Mouse (Mus musculus) liver, embryonic 14.5 days (tissue): Measurements from ENCODE around the gene Glra1. TPM values are rescaled to one million over a fixed set of nuclear protein-coding genes. Genes with fewer than 3 reads are reported as not detected.
"Not testable (repeated sequence)": the region's sequence is repeated elsewhere in the genome, so short reads cannot be mapped to it uniquely, and the experiment has no call there.

Experiments
- ATAC-seq: fragments of 200-750 bp; cut with Nextera tagmentation; 2 replicates; pipeline ENCODE4 v1.8.0; 2017; ENCODE audit warnings: moderate number of reproducible peaks, mild to moderate bottlenecking, moderate library complexity; ENCODE audit not compliant: insufficient read depth
- DNase-seq, 3 experiments: peaks; one replicate each; pipeline ENCODE4 v3.0.0-alpha.2; 2012 to 2013; ENCODE audit warnings: low read depth in 3 of 3, low spot score in 3 of 3
- H3K27ac ChIP-seq: fragments of 300-500 bp; sonication (generic); 2 replicates; pipeline ENCODE4 v1.5.1; 2014; ENCODE audit warnings: moderate library complexity, mild to moderate bottlenecking, control low read depth, inconsistent platforms
- H3K27me3 ChIP-seq: fragments of 300-500 bp; sonication (generic); 2 replicates; pipeline ENCODE4 v1.6.1; 2014; ENCODE audit warnings: mild to moderate bottlenecking, low read length, moderate library complexity; ENCODE audit not compliant: control insufficient read depth, insufficient read depth
- H3K36me3 ChIP-seq: fragments of 300-500 bp; sonication (generic); replicated peaks from 2 replicates; pipeline ENCODE4 v1.6.1; 2014; ENCODE audit warnings: low read depth; ENCODE audit not compliant: control insufficient read depth, insufficient read depth
- H3K4me1 ChIP-seq, 2 experiments: fragments of 200-500 bp in 1 of 2; fragments of 300-500 bp in 1 of 2; sonication (generic) in 1 of 2; replicated peaks; 2 replicates each; pipeline ENCODE4 v1.6.1; 2012 to 2014; ENCODE audit warnings: antibody characterized with exemption in 1 of 2, inconsistent platforms in 1 of 2, low read length in 1 of 2; ENCODE audit not compliant: control insufficient read depth in 2 of 2, insufficient read depth in 2 of 2
- H3K4me2 ChIP-seq: fragments of 300-500 bp; sonication (generic); 2 replicates; pipeline ENCODE4 v1.6.1; 2014; ENCODE audit warnings: low read depth, mild to moderate bottlenecking, control low read depth, moderate library complexity
- H3K4me3 ChIP-seq, 2 experiments: fragments of 200-500 bp in 1 of 2; fragments of 300-500 bp in 1 of 2; sonication (generic) in 1 of 2; 2 replicates each; pipeline ENCODE4 v1.5.1; 2012 to 2014; ENCODE audit warnings: low read depth in 2 of 2, low read length in 2 of 2, mild to moderate bottlenecking in 2 of 2, control low read depth in 1 of 2, inconsistent platforms in 1 of 2, moderate library complexity in 1 of 2; ENCODE audit not compliant: insufficient read depth in 1 of 2
- H3K9ac ChIP-seq: fragments of 300-500 bp; sonication (generic); replicated peaks from 2 replicates; pipeline ENCODE4 v1.6.1; 2014; ENCODE audit warnings: mild to moderate bottlenecking, control low read depth, moderate library complexity
- H3K9me3 ChIP-seq: fragments of 300-500 bp; sonication (generic); 2 replicates; pipeline ENCODE4 v1.6.1; 2016; ENCODE audit warnings: low read length, mixed read lengths; ENCODE audit not compliant: control insufficient read depth
- CTCF ChIP-seq: IDR thresholded peaks from 2 replicates; pipeline ENCODE4 v1.5.1; 2016; ENCODE audit warnings: antibody characterized with exemption, low read depth, control low read depth
- EP300 ChIP-seq: IDR thresholded peaks from 2 replicates; pipeline ENCODE4 v1.6.1; 2016; ENCODE audit warnings: antibody characterized with exemption, low read depth
- WGBS: fragments of 180-500 bp; shearing (Covaris S2); extraction: QIAGEN DNeasy Blood & Tissue Kit; methylation state at CpG from one replicate; pipeline ENCODE4 v1.1.7; 2014; ENCODE audit not compliant: insufficient replicate concordance; 5-methylcytosine and 5-hydroxymethylcytosine counted together
- polyA plus RNA-seq, 2 experiments: library from polyadenylated mRNA; depleted of rRNA in 1 of 2; stranded (reverse) in 1 of 2; unstranded in 1 of 2; fragments of >200 nt; fragmentation: Nextera tagmentation in 1 of 2; extraction: Ambion mirVana in 1 of 2; gene quantifications; 2 replicates each; pipeline versions ENCODE4 v1.2.1 to v1.2.3; 2012 to 2014

Gene Glra1
- polyA plus RNA-seq (2012; rRNA removed), result not detected in 2 replicates
- not detected in 2 replicates for polyA plus RNA-seq (2014; fragmentation: Nextera tagmentation; extraction: Ambion mirVana)

DNA sequence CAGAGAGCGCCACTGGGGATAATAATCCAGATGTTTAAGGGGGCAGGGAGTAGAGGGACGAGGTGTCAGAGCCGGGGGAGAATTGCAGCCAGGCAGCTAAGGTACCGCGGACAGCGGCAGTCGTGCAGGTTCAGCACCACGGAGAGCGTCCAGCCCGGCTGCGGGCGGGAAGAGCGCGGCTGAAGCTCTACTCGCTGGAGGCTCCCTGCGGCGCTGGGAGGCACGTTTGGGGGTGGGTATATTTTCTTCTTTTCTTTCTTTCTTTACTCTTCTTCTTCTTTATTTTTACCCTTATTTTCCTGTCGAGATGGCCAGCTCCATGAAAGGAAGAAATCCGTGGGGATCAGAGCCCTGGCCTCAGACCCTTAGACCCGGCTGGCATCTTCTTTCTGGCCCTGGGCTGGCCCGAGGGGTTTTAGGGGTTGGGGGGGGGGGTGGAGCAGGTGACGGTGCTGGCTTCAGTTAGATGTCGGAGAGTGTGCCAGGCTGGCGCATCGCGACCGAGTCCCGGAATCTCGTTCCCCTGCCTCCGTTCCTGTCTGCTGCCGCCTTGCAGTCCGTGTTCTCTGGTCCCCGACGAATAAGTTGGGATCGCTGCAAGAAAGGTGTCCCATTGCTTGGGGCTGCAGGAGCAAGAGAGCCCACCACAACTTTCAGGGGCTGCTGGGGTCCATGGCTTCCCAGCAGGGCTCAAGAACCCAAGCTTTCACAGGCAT is at the start of gene Glra1:
TSS of gene Glra1 (minus strand) at position 391 of the 716 bp plus-strand sequence.
- DNase-seq (peak in 2 of 3 experiments; percentile 3 to 6), ATAC-seq (no peak)
- Histone ChIP-seq H3K27ac (no peak within 1 kb of the TSS), H3K4me3 (no peak within 1 kb of the TSS), H3K9me3 (no peaks in the 10 kb centered on the region), H3K4me1 (no peaks in the 10 kb centered on the region), H3K4me2 (no peak within 1 kb of the TSS), H3K36me3 (no peaks in the 10 kb centered on the region), H3K27me3 (peaks cover 10% of the 10 kb centered on the region), H3K9ac (no peak within 1 kb of the TSS)
- TF ChIP-seq EP300, result no peak
- TF ChIP-seq CTCF, result no peak
- WGBS, result 2% methylated on average over 36 of the region's 36 CpGs

DNA sequence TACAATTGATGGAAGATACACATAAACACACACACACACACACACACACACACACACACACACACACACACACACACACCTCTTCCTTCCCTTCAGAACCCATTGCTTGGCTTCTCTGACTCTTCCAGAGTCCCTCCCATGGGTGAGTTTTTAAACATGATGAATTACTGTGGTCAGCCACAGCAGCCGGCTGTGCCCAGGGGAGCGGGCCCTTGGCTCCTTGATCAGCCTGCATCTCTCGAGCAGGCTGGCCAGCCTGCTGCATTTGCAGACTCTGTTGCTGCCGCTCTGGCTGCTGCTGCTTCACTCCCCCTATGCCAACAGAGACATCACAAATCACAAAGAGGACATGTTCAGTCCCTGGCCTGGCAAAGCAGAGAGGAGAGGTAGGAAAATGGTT is 29.0 kb upstream of the Glra1 start:
- Histone ChIP-seq H3K27ac (no peak overlapping the region), H3K9me3 (no peaks in the 10 kb centered on the region), H3K4me1 (no peaks in the 10 kb centered on the region), H3K4me2 (no peak overlapping the region), H3K9ac (no peak overlapping the region), H3K36me3 (no peaks in the 10 kb centered on the region), H3K27me3 (no peaks in the 10 kb centered on the region), H3K4me3 (no peak overlapping the region)
- no peak for TF ChIP-seq EP300
- no peak for TF ChIP-seq CTCF
- no peak for ATAC-seq
- 16% methylated on average over 4 of the region's 4 CpGs for WGBS
- no peak for DNase-seq

DNA sequence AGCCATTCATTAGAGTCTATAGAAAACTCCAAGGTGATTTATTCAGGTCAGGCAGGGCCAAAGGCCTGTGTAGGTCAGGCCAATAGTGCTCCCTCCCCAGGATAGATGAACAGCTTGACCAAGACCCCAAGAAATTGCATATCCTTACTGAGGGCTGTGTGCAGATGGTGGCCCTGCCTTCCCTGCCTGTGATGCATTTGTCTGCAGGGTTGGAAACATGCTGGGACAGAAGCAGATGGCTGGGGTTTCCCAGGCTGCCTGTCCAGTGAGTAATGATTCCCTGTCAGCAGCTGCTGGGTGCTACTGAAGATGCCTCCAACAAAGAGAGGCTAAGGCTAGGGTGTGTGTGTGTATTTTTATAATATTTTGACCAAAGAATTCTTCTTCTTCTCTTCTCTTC is 25.9 kb upstream of the Glra1 start:
- TF ChIP-seq EP300 (no peak), CTCF (no peak)
- no peak for DNase-seq
- no peaks in the 10 kb centered on the region for H3K36me3 ChIP-seq

DNA sequence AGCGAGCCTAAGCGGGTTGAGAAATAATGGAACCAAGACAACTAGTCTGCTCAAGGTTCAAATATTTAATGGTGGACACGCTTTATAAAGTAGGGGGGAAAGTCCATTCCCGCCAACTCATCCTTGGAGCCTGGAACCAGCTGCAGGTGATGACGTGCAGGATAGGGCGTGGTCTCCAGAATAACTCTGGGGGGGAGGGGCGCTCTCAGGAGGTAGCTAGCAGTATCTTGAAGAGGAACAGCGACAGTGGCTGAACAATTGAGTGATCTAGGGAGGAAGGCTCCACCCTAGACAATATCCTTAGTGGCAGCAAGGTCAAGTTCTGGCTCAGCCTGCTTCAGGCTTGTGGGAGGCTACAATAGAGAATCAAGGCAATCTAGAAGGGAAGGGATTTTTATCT is 6.6 kb upstream of the Glra1 start:
- not testable (repeated sequence) for H3K27me3 ChIP-seq, H3K27ac ChIP-seq, H3K4me1 ChIP-seq, H3K9ac ChIP-seq, H3K36me3 ChIP-seq, H3K4me2 ChIP-seq, DNase-seq, H3K9me3 ChIP-seq, ATAC-seq, H3K4me3 ChIP-seq
- WGBS, result 49% methylated on average over 8 of the region's 8 CpGs

More for the DNA sequence above, 25.9 kb upstream of the Glra1 start:
- ATAC-seq, result no peak
- Histone ChIP-seq H3K4me2 (no peak overlapping the region), H3K27ac (no peak overlapping the region), H3K4me1 (no peaks in the 10 kb centered on the region), H3K9ac (no peak overlapping the region), H3K27me3 (no peaks in the 10 kb centered on the region), H3K9me3 (no peaks in the 10 kb centered on the region), H3K4me3 (no peak overlapping the region)

DNA sequence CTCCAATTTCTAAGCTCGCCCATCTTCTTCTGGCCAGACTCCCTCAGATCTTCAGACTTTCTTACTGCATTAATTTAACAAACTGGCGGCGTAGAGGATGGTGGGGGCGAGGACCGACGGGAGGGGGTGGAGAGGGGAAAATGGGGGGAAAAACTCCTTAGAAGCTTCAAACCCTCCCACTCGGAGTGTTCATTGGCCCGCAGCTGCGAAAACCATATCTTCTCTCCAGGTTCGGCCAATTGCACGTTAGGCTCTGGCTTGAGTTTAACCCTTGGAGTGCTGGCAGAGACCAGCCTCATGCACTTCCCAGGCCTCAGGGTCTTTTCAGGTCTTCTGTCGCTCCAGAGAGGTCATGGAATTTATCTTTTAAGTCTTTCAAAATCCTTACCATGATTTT is 524 bp upstream of the Glra1 start:
- H3K36me3 ChIP-seq, result no peaks in the 10 kb centered on the region
- H3K27ac ChIP-seq, result no peak overlapping the region
- TF ChIP-seq EP300 (no peak), CTCF (no peak)
- no peaks in the 10 kb centered on the region for H3K9me3 ChIP-seq
- DNase-seq (no peak), ATAC-seq (no peak)
- H3K4me3 ChIP-seq, result no peak overlapping the region
- no peak overlapping the region for H3K9ac ChIP-seq
- H3K4me2 ChIP-seq, result no peak overlapping the region
- 3% methylated on average over 12 of the region's 12 CpGs for WGBS
- H3K4me1 ChIP-seq, result no peaks in the 10 kb centered on the region
- H3K27me3 ChIP-seq, result peaks cover 10% of the 10 kb centered on the region
